Mouse (Mus musculus) G1E (cell line): ENCODE measurements around the gene Olfr368. TPM values are rescaled to one million over a fixed set of nuclear protein-coding genes. Genes with fewer than 3 reads are reported as not detected.

Source experiments
- ATAC-seq: 2 replicates; pipeline ENCODE4 v1.8.0; 2016; ENCODE audit warnings: mild to moderate bottlenecking; ENCODE audit not compliant: insufficient number of reproducible peaks, poor library complexity, low FRiP score, severe bottlenecking; ENCODE audit errors: extremely low read depth
- DNase-seq: peaks from one replicate; pipeline ENCODE4 v3.0.0; 2012; ENCODE audit warnings: low spot score
- H3K27me3 ChIP-seq: 2 replicates; pipeline ENCODE4 v1.6.1; 2012; ENCODE audit warnings: mild to moderate bottlenecking, low read length, inconsistent platforms; ENCODE audit not compliant: insufficient read depth
- H3K36me3 ChIP-seq: replicated peaks from 2 replicates; pipeline ENCODE3; 2012; ENCODE audit warnings: mild to moderate bottlenecking, inconsistent platforms
- H3K4me1 ChIP-seq: 2 replicates; pipeline ENCODE4 v1.6.1; 2012; ENCODE audit warnings: low read depth, low read length, inconsistent platforms, mixed read lengths; ENCODE audit not compliant: insufficient read depth
- H3K4me3 ChIP-seq: 2 replicates; pipeline ENCODE4 v1.5.1; 2012; ENCODE audit warnings: low read depth, mild to moderate bottlenecking, inconsistent platforms, low read length, moderate library complexity, mixed read lengths
- H3K9me3 ChIP-seq: replicated peaks from 2 replicates; pipeline ENCODE4 v1.6.1; 2012; ENCODE audit warnings: inconsistent platforms
- CTCF ChIP-seq: IDR thresholded peaks from 2 replicates; pipeline ENCODE4 v1.5.1; 2012; ENCODE audit warnings: low read depth, low read length, inconsistent platforms, mixed read lengths
- GATA1 ChIP-seq: IDR thresholded peaks from 2 replicates; pipeline ENCODE4 v1.6.1; 2012; ENCODE audit warnings: borderline replicate concordance, low read length, inconsistent platforms, mixed read lengths
- GATA2 ChIP-seq: IDR thresholded peaks from 2 replicates; pipeline ENCODE4 v1.6.1; 2012; ENCODE audit warnings: low read depth, low read length, inconsistent platforms, borderline replicate concordance
- POLR2AphosphoS5 ChIP-seq: IDR thresholded peaks from 2 replicates; pipeline ENCODE4 v1.6.1; 2012; ENCODE audit warnings: low read depth, low read length, inconsistent platforms; ENCODE audit not compliant: insufficient replicate concordance
- TAL1 ChIP-seq: conservative IDR thresholded peaks from 2 replicates; pipeline ENCODE4 v1.6.1; 2012; ENCODE audit warnings: low read depth, low read length, inconsistent platforms, mixed read lengths
- polyA plus RNA-seq: library from polyadenylated mRNA; stranded (reverse); fragments of >175 nt; gene quantifications from 2 replicates; pipeline ENCODE4 v1.2.3, GENCODE M21; 2012
- total RNA-seq, 2 experiments: library from RNA; stranded (forward) in 1 of 2; stranded (reverse) in 1 of 2; fragments of 200-1000 nt in 1 of 2; fragments of >200 nt in 1 of 2; fragmentation: Nextera tagmentation in 1 of 2; gene quantifications; 2 replicates each; pipeline ENCODE4 v1.2.3; 2014 to 2017

Gene Olfr368
- total and polyA plus RNA-seq, 3 experiments, result not detected

DNA sequence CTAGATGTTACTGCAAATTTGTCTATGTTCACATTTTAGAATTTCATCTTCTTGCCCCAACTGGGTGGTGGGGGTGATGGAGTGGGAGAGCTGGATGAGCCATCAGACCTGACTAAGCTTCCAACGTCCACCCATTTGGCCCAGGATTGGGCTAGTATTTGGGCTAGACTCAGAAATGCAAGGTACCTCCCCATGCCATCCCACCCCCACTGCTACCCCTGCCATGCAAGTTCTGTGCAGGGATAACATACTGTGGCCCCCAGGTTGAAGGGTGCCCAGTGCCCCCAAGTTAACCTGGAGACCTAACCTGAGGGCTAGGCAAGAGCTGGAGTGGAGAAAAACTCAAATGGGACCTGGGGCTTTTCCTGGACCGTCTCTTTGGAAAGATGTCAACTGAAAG is 33.6 kb downstream of the Olfr368 start:
- DNase-seq, result no peak
- Histone ChIP-seq H3K4me1 (peaks cover 24% of the 10 kb centered on the region), H3K9me3 (no peaks in the 10 kb centered on the region), H3K4me3 (peak overlapping the region; percentile 44; the same call in 1 of the 2 replicates), H3K36me3 (peaks cover 27% of the 10 kb centered on the region), H3K27me3 (no peaks in the 10 kb centered on the region)
- ATAC-seq, result no peak
- no peak for TF ChIP-seq POLR2AphosphoS5
- TF ChIP-seq GATA1, result no peak
- no peak for TF ChIP-seq GATA2
- TF ChIP-seq CTCF, result no peak
- no peak for TF ChIP-seq TAL1

DNA sequence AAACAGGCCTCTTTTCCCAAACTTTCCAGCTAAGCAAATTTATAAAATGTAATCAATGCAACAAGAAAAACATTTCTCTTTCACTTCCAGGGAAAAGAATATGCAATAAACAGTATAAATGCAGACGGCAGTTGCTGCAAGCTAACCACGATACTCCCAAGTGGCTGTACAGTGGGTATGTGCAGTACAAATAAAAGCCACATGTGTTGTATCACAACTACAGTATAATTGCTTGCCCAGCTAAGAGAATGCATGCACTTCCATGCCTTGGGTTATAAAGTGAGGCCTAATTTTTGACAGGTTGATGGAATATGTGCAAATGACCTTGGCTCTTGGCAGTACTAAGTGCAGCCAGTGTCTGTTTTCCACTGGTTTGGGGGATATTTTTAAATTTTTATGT is 44.3 kb downstream of the Olfr368 start:
- Histone ChIP-seq H3K4me1 (peaks cover 5% of the 10 kb centered on the region), H3K4me3 (no peak overlapping the region), H3K27me3 (no peaks in the 10 kb centered on the region), H3K9me3 (no peaks in the 10 kb centered on the region), H3K36me3 (peaks cover 28% of the 10 kb centered on the region)
- DNase-seq, result no peak
- ATAC-seq, result no peak
- no peak for TF ChIP-seq GATA1
- TF ChIP-seq TAL1, result no peak
- no peak for TF ChIP-seq POLR2AphosphoS5
- no peak for TF ChIP-seq GATA2
- no peak for TF ChIP-seq CTCF

- H3K4me1 ChIP-seq, result peaks cover 19% of the 10 kb centered on the region
- peaks cover 46% of the 10 kb centered on the region for H3K36me3 ChIP-seq
- ATAC-seq, result peak; percentile 92
- H3K9me3 ChIP-seq, result no peaks in the 10 kb centered on the region
- no peak overlapping the region for H3K4me3 ChIP-seq
- no peak for TF ChIP-seq GATA1
- no peak for TF ChIP-seq GATA2
- no peak for TF ChIP-seq POLR2AphosphoS5
- TF ChIP-seq TAL1, result no peak
- TF ChIP-seq CTCF, result no peak
- DNase-seq, result no peak
- no peaks in the 10 kb centered on the region for H3K27me3 ChIP-seq
Measured at GRCm38 (mm10) chr2:37376018-37376417, 49.7 kb downstream of the Olfr368 start.

- TF ChIP-seq GATA1, result no peak
- no peak for TF ChIP-seq GATA2
- no peak for TF ChIP-seq TAL1
- TF ChIP-seq POLR2AphosphoS5, result no peak
- peak; percentile 47; the same call in 1 of the 2 replicates for TF ChIP-seq CTCF
- Histone ChIP-seq H3K4me1 (peaks cover 17% of the 10 kb centered on the region), H3K9me3 (no peaks in the 10 kb centered on the region), H3K27me3 (no peaks in the 10 kb centered on the region), H3K4me3 (no peak overlapping the region), H3K36me3 (peaks cover 52% of the 10 kb centered on the region)
- DNase-seq, result no peak
- no peak for ATAC-seq
Measured at GRCm38 (mm10) chr2:37380189-37380588, 53.9 kb downstream of the Olfr368 start.

Other genes starting within 250 kb of the Olfr368 start
- gene Olfr361, start 237.2 kb upstream of the Olfr368 start, total RNA-seq (2014; fragmentation: Nextera tagmentation), result not detected in 2 replicates
- 0.06 and 0.11 TPM in 2 replicates for gene Olfr361, start 237.2 kb upstream of the Olfr368 start, total RNA-seq (2017)
- not detected in 2 replicates for gene Olfr361, start 237.2 kb upstream of the Olfr368 start, polyA plus RNA-seq
- not detected in 2 replicates for gene Olfr362, start 208.6 kb upstream of the Olfr368 start, total RNA-seq (2014; fragmentation: Nextera tagmentation)
- 0.16 TPM in 1 of 2 replicates, not detected in the other for gene Olfr362, start 208.6 kb upstream of the Olfr368 start, total RNA-seq (2017)
- not detected in 2 replicates for gene Olfr362, start 208.6 kb upstream of the Olfr368 start, polyA plus RNA-seq
- not detected in 2 replicates for gene Olfr364-ps1, start 187.2 kb upstream of the Olfr368 start, total RNA-seq (2014; fragmentation: Nextera tagmentation)
- gene Olfr364-ps1, start 187.2 kb upstream of the Olfr368 start, total RNA-seq (2017), result 0.06 and 0.27 TPM in 2 replicates
- gene Olfr364-ps1, start 187.2 kb upstream of the Olfr368 start, polyA plus RNA-seq, result not detected in 2 replicates
- gene Olfr365, start 138.3 kb upstream of the Olfr368 start, total RNA-seq (2014; fragmentation: Nextera tagmentation), result not detected in 2 replicates
- 0.05 and 0.17 TPM in 2 replicates for gene Olfr365, start 138.3 kb upstream of the Olfr368 start, total RNA-seq (2017)
- not detected in 2 replicates for gene Olfr365, start 138.3 kb upstream of the Olfr368 start, polyA plus RNA-seq
- not detected in 2 replicates for gene Olfr366, start 114.9 kb upstream of the Olfr368 start, total RNA-seq (2014; fragmentation: Nextera tagmentation)
- 0.06 and 0.11 TPM in 2 replicates for gene Olfr366, start 114.9 kb upstream of the Olfr368 start, total RNA-seq (2017)
- gene Olfr366, start 114.9 kb upstream of the Olfr368 start, polyA plus RNA-seq, result not detected in 2 replicates
- gene Pdcl, start 32.8 kb downstream of the Olfr368 start, total RNA-seq (2014; fragmentation: Nextera tagmentation), result 43.0 and 46.4 TPM in 2 replicates
- 58.4 and 72.6 TPM in 2 replicates for gene Pdcl, start 32.8 kb downstream of the Olfr368 start, total RNA-seq (2017)
- 13.6 and 22.7 TPM in 2 replicates for gene Pdcl, start 32.8 kb downstream of the Olfr368 start, polyA plus RNA-seq
- gene Rc3h2, start 96.4 kb downstream of the Olfr368 start, total RNA-seq (2014; fragmentation: Nextera tagmentation), result 86.0 and 118 TPM in 2 replicates
- 58.3 and 68.1 TPM in 2 replicates for gene Rc3h2, start 96.4 kb downstream of the Olfr368 start, total RNA-seq (2017)
- 1.7 and 2.1 TPM in 2 replicates for gene Rc3h2, start 96.4 kb downstream of the Olfr368 start, polyA plus RNA-seq
- gene Zbtb26, start 116.6 kb downstream of the Olfr368 start, total RNA-seq (2014; fragmentation: Nextera tagmentation), result 37.1 and 37.3 TPM in 2 replicates
- 21.1 and 25.7 TPM in 2 replicates for gene Zbtb26, start 116.6 kb downstream of the Olfr368 start, total RNA-seq (2017)
- 0.67 and 0.85 TPM in 2 replicates for gene Zbtb26, start 116.6 kb downstream of the Olfr368 start, polyA plus RNA-seq
- gene Zbtb6, start 116.7 kb downstream of the Olfr368 start, total RNA-seq (2014; fragmentation: Nextera tagmentation), result 33.8 and 34.4 TPM in 2 replicates
- gene Zbtb6, start 116.7 kb downstream of the Olfr368 start, total RNA-seq (2017), result 43.4 and 48.2 TPM in 2 replicates
- gene Zbtb6, start 116.7 kb downstream of the Olfr368 start, polyA plus RNA-seq, result 0.55 and 0.98 TPM in 2 replicates
- gene Rabgap1, start 116.8 kb downstream of the Olfr368 start, total RNA-seq (2014; fragmentation: Nextera tagmentation), result 76.2 and 80.4 TPM in 2 replicates
- 83.5 and 101 TPM in 2 replicates for gene Rabgap1, start 116.8 kb downstream of the Olfr368 start, total RNA-seq (2017)
- gene Rabgap1, start 116.8 kb downstream of the Olfr368 start, polyA plus RNA-seq, result 2.8 and 4.3 TPM in 2 replicates
- gene Gpr21, start 189.8 kb downstream of the Olfr368 start, total RNA-seq (2014; fragmentation: Nextera tagmentation), result 5.4 and 5.9 TPM in 2 replicates
- gene Gpr21, start 189.8 kb downstream of the Olfr368 start, total RNA-seq (2017), result 2.2 and 2.5 TPM in 2 replicates
- not detected in 2 replicates for gene Gpr21, start 189.8 kb downstream of the Olfr368 start, polyA plus RNA-seq